Mouse (Mus musculus) liver, embryonic 14.5 days (tissue): ENCODE results near the gene Zfyve26.

Source experiments
- CTCF ChIP-seq: IDR thresholded peaks from 2 replicates; pipeline ENCODE4 v1.5.1; 2016; ENCODE audit warnings: antibody characterized with exemption, low read depth, control low read depth
- EP300 ChIP-seq: IDR thresholded peaks from 2 replicates; pipeline ENCODE4 v1.6.1; 2016; ENCODE audit warnings: antibody characterized with exemption, low read depth

DNA sequence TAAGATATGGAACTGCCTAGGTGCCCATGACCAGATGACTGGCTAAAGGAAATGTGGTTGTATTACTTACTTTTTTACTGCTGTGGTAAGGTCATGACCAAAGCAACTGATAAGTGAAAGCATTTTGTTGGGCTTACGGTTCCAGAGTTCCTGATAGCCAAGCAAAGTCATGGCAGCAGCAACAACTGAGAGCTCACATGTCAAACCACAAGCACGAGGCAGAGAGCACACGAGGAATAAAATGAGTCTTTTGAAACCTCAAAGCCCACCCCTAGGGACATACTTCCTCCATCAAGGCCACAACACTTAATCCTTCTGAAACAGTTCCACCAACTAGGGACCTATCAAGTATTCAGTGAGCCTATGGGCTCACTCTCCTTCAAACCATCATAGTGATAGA lies 94.2 kb downstream of the Zfyve26 start:
- TF ChIP-seq EP300 (no peak), CTCF (no peak)
